Mouse (Mus musculus) limb, embryonic 10.5 days (tissue): Measurements from ENCODE around the gene Oas1c. TPM values are rescaled to one million over a fixed set of nuclear protein-coding genes. Genes with fewer than 3 reads are reported as not detected.
"Not testable (repeated sequence)": the region's sequence is repeated elsewhere in the genome, so short reads cannot be mapped to it uniquely, and the experiment has no call there.

Experiments used
- DNase-seq: peaks from one replicate; pipeline ENCODE4 v3.0.0-alpha.2; 2017; ENCODE audit warnings: low spot score
- H3K27ac ChIP-seq: fragments of 300-500 bp; sonication (generic); 2 replicates; pipeline ENCODE4 v1.5.1; 2016; ENCODE audit warnings: mild to moderate bottlenecking
- H3K27me3 ChIP-seq: fragments of 300-500 bp; sonication (generic); 2 replicates; pipeline ENCODE4 v1.6.1; 2016; ENCODE audit warnings: low read depth, mild to moderate bottlenecking; ENCODE audit not compliant: poor library complexity, severe bottlenecking
- H3K36me3 ChIP-seq: fragments of 300-500 bp; sonication (generic); 2 replicates; pipeline ENCODE4 v1.6.1; 2016; ENCODE audit warnings: mild to moderate bottlenecking, moderate library complexity
- H3K4me1 ChIP-seq: fragments of 300-500 bp; sonication (generic); 2 replicates; pipeline ENCODE4 v1.6.1; 2016
- H3K4me3 ChIP-seq: fragments of 300-500 bp; sonication (generic); 2 replicates; pipeline ENCODE4 v1.5.1; 2016; ENCODE audit warnings: mild to moderate bottlenecking, moderate library complexity
- H3K9me3 ChIP-seq: fragments of 300-500 bp; sonication (generic); replicated peaks from 2 replicates; pipeline ENCODE4 v1.6.1; 2016; ENCODE audit warnings: mild to moderate bottlenecking
- WGBS: fragments of 180-500 bp; shearing (Covaris S2); methylation state at CpG from one replicate; pipeline ENCODE4 v1.1.7; 2016; 5-methylcytosine and 5-hydroxymethylcytosine counted together
- polyA plus RNA-seq: library from polyadenylated mRNA; unstranded; fragments of >200 nt; fragmentation: Nextera tagmentation; extraction: Ambion mirVana; gene quantifications from 2 replicates; pipeline ENCODE4 v1.2.1, GENCODE M21; 2016

The Oas1c gene
- polyA plus RNA-seq, 1 experiment from 2014 or later = 0.43 TPM

GRCm38 (mm10) chr5:120809171-120809570, 3.1 kb downstream of the Oas1c start:
- Histone ChIP-seq H3K27me3 (no peaks in the 10 kb centered on the region), H3K4me1 (peaks cover 16% of the 10 kb centered on the region), H3K4me3 (no peak overlapping the region), H3K36me3 (no peaks in the 10 kb centered on the region), H3K9me3 (no peaks in the 10 kb centered on the region), H3K27ac (no peak overlapping the region)
- WGBS = 45% methylated on average over 6 of the region's 6 CpGs
- no peak for DNase-seq

GRCm38 (mm10) chr5:120806458-120806857, 5.9 kb downstream of the Oas1c start:
- Histone ChIP-seq H3K4me1 (peaks cover 4% of the 10 kb centered on the region), H3K27me3 (no peaks in the 10 kb centered on the region), H3K36me3 (no peaks in the 10 kb centered on the region), H3K9me3 (no peaks in the 10 kb centered on the region), H3K27ac (no peak overlapping the region), H3K4me3 (no peak overlapping the region)
- peak; percentile 71 for DNase-seq
- WGBS = 79% methylated on average over 1 of the region's 1 CpGs

GRCm38 (mm10) chr5:120803596-120803995, 8.7 kb downstream of the Oas1c start:
- Histone ChIP-seq H3K9me3 (no peaks in the 10 kb centered on the region), H3K4me3 (no peak overlapping the region), H3K4me1 (no peaks in the 10 kb centered on the region), H3K36me3 (no peaks in the 10 kb centered on the region), H3K27ac (no peak overlapping the region), H3K27me3 (no peaks in the 10 kb centered on the region)
- WGBS = 79% methylated on average over 2 of the region's 2 CpGs
- no peak for DNase-seq

- H3K36me3 ChIP-seq, DNase-seq, H3K4me1 ChIP-seq, H3K27ac ChIP-seq, H3K27me3 ChIP-seq, H3K4me3 ChIP-seq, H3K9me3 ChIP-seq: not testable (repeated sequence)
- 52% methylated on average over 2 of the region's 2 CpGs for WGBS
Measured at GRCm38 (mm10) chr5:120798943-120799342, 13.4 kb downstream of the Oas1c start.

- H3K9me3 ChIP-seq, H3K4me3 ChIP-seq, H3K36me3 ChIP-seq, H3K27me3 ChIP-seq, H3K4me1 ChIP-seq, DNase-seq, H3K27ac ChIP-seq: not testable (repeated sequence)
- 83% methylated on average over 5 of the region's 5 CpGs for WGBS
Measured at GRCm38 (mm10) chr5:120798147-120798546, 14.2 kb downstream of the Oas1c start.

- H3K9me3 ChIP-seq, DNase-seq, H3K4me1 ChIP-seq, H3K36me3 ChIP-seq, H3K4me3 ChIP-seq, H3K27ac ChIP-seq, H3K27me3 ChIP-seq: not testable (repeated sequence)
- WGBS = 77% methylated on average over 9 of the region's 9 CpGs
Measured at GRCm38 (mm10) chr5:120795480-120796034, 16.8 kb downstream of the Oas1c start, which contains the start of gene Oas1e. Gene Oas1e, minus strand, starts transcription at chr5:120795530.

GRCm38 (mm10) chr5:120793043-120793442, 19.3 kb downstream of the Oas1c start:
- H3K4me3 ChIP-seq = no peak overlapping the region
- no peaks in the 10 kb centered on the region; the same call in 1 of the 2 replicates for H3K4me1 ChIP-seq
- no peak overlapping the region for H3K27ac ChIP-seq
- WGBS = 33% methylated on average over 2 of the region's 2 CpGs
- H3K27me3 ChIP-seq = no peaks in the 10 kb centered on the region
- H3K9me3 ChIP-seq = no peaks in the 10 kb centered on the region
- peak; percentile 64 for DNase-seq
- no peaks in the 10 kb centered on the region for H3K36me3 ChIP-seq

- no peaks in the 10 kb centered on the region; the same call in 1 of the 2 replicates for H3K4me1 ChIP-seq
- WGBS = 75% methylated on average over 3 of the region's 3 CpGs
Measured at GRCm38 (mm10) chr5:120787042-120787441, 25.3 kb downstream of the Oas1c start.

GRCm38 (mm10) chr5:120782446-120782845, 29.9 kb downstream of the Oas1c start:
- 81% methylated on average over 2 of the region's 2 CpGs for whole genome bisulfite sequencing
- H3K4me1 ChIP-seq = no peaks in the 10 kb centered on the region
- H3K27me3 ChIP-seq = no peaks in the 10 kb centered on the region
- H3K27ac ChIP-seq = no peak overlapping the region
- no peaks in the 10 kb centered on the region for H3K36me3 ChIP-seq
- no peak overlapping the region for H3K4me3 ChIP-seq
- DNase-seq = no peak
- no peaks in the 10 kb centered on the region for H3K9me3 ChIP-seq

More at GRCm38 (mm10) chr5:120787042-120787441, 25.3 kb downstream of the Oas1c start:
- H3K27me3 ChIP-seq = no peaks in the 10 kb centered on the region
- no peak for DNase-seq
- H3K27ac ChIP-seq = no peak overlapping the region
- H3K9me3 ChIP-seq = no peaks in the 10 kb centered on the region
- no peak overlapping the region for H3K4me3 ChIP-seq
- no peaks in the 10 kb centered on the region for H3K36me3 ChIP-seq

GRCm38 (mm10) chr5:120781646-120782045, 30.7 kb downstream of the Oas1c start:
- H3K27ac ChIP-seq = no peak overlapping the region
- H3K4me1 ChIP-seq = peaks cover 3% of the 10 kb centered on the region; the same call in 1 of the 2 replicates
- H3K4me3 ChIP-seq = no peak overlapping the region
- H3K36me3 ChIP-seq = no peaks in the 10 kb centered on the region
- H3K9me3 ChIP-seq = no peaks in the 10 kb centered on the region
- H3K27me3 ChIP-seq = no peaks in the 10 kb centered on the region
- WGBS = 91% methylated on average over 1 of the region's 1 CpGs
- no peak for DNase-seq

- Histone ChIP-seq H3K27me3 (no peaks in the 10 kb centered on the region), H3K9me3 (no peaks in the 10 kb centered on the region), H3K4me3 (no peak overlapping the region), H3K36me3 (no peaks in the 10 kb centered on the region), H3K4me1 (peaks cover 16% of the 10 kb centered on the region; the same call in 1 of the 2 replicates), H3K27ac (no peak overlapping the region)
- DNase-seq = no peak
- whole genome bisulfite sequencing = 59% methylated on average over 3 of the region's 3 CpGs
Measured at GRCm38 (mm10) chr5:120779922-120780321, 32.4 kb downstream of the Oas1c start.

GRCm38 (mm10) chr5:120778941-120779340, 33.4 kb downstream of the Oas1c start:
- H3K4me3 ChIP-seq = no peak overlapping the region
- no peaks in the 10 kb centered on the region for H3K36me3 ChIP-seq
- H3K9me3 ChIP-seq = no peaks in the 10 kb centered on the region
- H3K27ac ChIP-seq = no peak overlapping the region
- H3K4me1 ChIP-seq = peaks cover 16% of the 10 kb centered on the region; the same call in 1 of the 2 replicates
- no peak for DNase-seq
- WGBS = 73% methylated on average over 2 of the region's 2 CpGs
- no peaks in the 10 kb centered on the region for H3K27me3 ChIP-seq

GRCm38 (mm10) chr5:120777478-120777877, 34.8 kb downstream of the Oas1c start, which contains the start of gene Oas3:
Gene Oas3, minus strand, starts transcription at chr5:120777661.
- Histone ChIP-seq H3K27me3 (no peaks in the 10 kb centered on the region), H3K4me3 (no peak within 1 kb of the TSS), H3K27ac (no peak within 1 kb of the TSS), H3K36me3 (no peaks in the 10 kb centered on the region), H3K4me1 (peaks cover 16% of the 10 kb centered on the region; the same call in 1 of the 2 replicates), H3K9me3 (no peaks in the 10 kb centered on the region)
- 81% methylated on average over 9 of the region's 9 CpGs for WGBS
- no peak for DNase-seq

- no peaks in the 10 kb centered on the region for H3K36me3 ChIP-seq
- DNase-seq = no peak
- no peak overlapping the region for H3K4me3 ChIP-seq
- no peaks in the 10 kb centered on the region for H3K27me3 ChIP-seq
- WGBS = 82% methylated on average over 5 of the region's 5 CpGs
- no peak overlapping the region for H3K27ac ChIP-seq
- peaks cover 16% of the 10 kb centered on the region; the same call in 1 of the 2 replicates for H3K4me1 ChIP-seq
- H3K9me3 ChIP-seq = no peaks in the 10 kb centered on the region
Measured at GRCm38 (mm10) chr5:120776801-120777200, 35.5 kb downstream of the Oas1c start.
